In genomic region chr2:156344775-156345532, GRCm38 (mm10) we compare ENCODE assay signal across 8 mouse cellular contexts. TPM values are rescaled to one million over a fixed set of nuclear protein-coding genes. Genes with fewer than 3 reads are reported as not detected.
A peak's percentile ranks its signal among the peaks of the same experiment; 100 is the strongest.
DNase-seq lines count a peak whose midpoint lies in the region; ATAC-seq and TF ChIP-seq lines count a peak whose summit lies in the region.

No protein-coding gene starts in this region.

- WGBS in heart, adult 2 months, result 57% methylated on average over 12 of the region's 12 CpGs
- WGBS in heart, embryonic 12.5 days, result 48% methylated on average over 12 of the region's 12 CpGs
- WGBS in intestine, embryonic 15.5 days, result 55% methylated on average over 12 of the region's 12 CpGs

- no peaks in the 10 kb centered on the region for H3K4me1 ChIP-seq in heart, adult 2 months (ENCODE audit: control insufficient read depth, insufficient read depth, low read length)
- H3K4me1 ChIP-seq in heart, embryonic 12.5 days (replicated peaks), result peaks cover 11% of the 10 kb centered on the region
- no peaks in the 10 kb centered on the region for H3K4me1 ChIP-seq in intestine, embryonic 15.5 days (replicated peaks)

- no peaks in the 10 kb centered on the region for H3K79me2 ChIP-seq in heart, adult 2 months (replicated peaks; ENCODE audit: control insufficient read depth, insufficient read depth, low read length)

- H3K4me3 ChIP-seq in heart, adult 2 months, result no peak overlapping the region
- H3K4me3 ChIP-seq in heart, embryonic 12.5 days, result no peak overlapping the region
- no peak overlapping the region for H3K4me3 ChIP-seq in intestine, embryonic 15.5 days (replicated peaks)

- intact Hi-C loops in heart, adult 2 months (cut with DNase I), result loop anchor here (1.0 to 5.0 kb wide), 2 partner anchors 112 to 171 kb away; no protein-coding TSS in a partner anchor
- intact Hi-C loops in heart, postnatal 25 days (cut with DNase I), result loop anchor here (2.0 kb wide), 1 partner anchor 170 kb away; no protein-coding TSS in a partner anchor

- no peak for TF ChIP-seq EP300 in heart, adult 2 months (IDR thresholded peaks at IDR 0.05; ENCODE audit: insufficient read depth, low read depth, low read length)

- no peak overlapping the region for H3K9ac ChIP-seq in heart, adult 2 months (ENCODE audit: low read depth, low read length)
- no peak overlapping the region for H3K9ac ChIP-seq in heart, embryonic 12.5 days
- no peak overlapping the region for H3K9ac ChIP-seq in intestine, embryonic 15.5 days

- DNase-seq in heart, adult 2 months, result peak; percentile 13 to 35
- DNase-seq in heart, postnatal 25 days (ENCODE audit: low spot score), result no peak
- peak; percentile 34 for DNase-seq in A20 (ENCODE audit: low read depth, low spot score)
- DNase-seq in adrenal gland, postnatal 36 days, result peak; percentile 23 to 57
- peak; percentile 33 to 43 for DNase-seq in lung, postnatal 4 days
- DNase-seq in frontal cortex, postnatal 14 days (ENCODE audit: low spot score in 2 of 2), result no peak

- H3K36me3 ChIP-seq in heart, adult 2 months (ENCODE audit: control insufficient read depth, insufficient read depth, low read length), result no peaks in the 10 kb centered on the region
- no peaks in the 10 kb centered on the region for H3K36me3 ChIP-seq in heart, embryonic 12.5 days
- no peaks in the 10 kb centered on the region for H3K36me3 ChIP-seq in intestine, embryonic 15.5 days

- no peak overlapping the region for H3K27ac ChIP-seq in heart, adult 2 months
- no peak overlapping the region for H3K27ac ChIP-seq in heart, embryonic 12.5 days (ENCODE audit: poor library complexity, severe bottlenecking)
- no peak overlapping the region for H3K27ac ChIP-seq in intestine, embryonic 15.5 days

- no peak for TF ChIP-seq POLR2A in heart, adult 2 months (IDR thresholded peaks at IDR 0.05; ENCODE audit: insufficient read depth, low read depth, low read length)

- no peaks in the 10 kb centered on the region for H3K27me3 ChIP-seq in heart, adult 2 months (ENCODE audit: control insufficient read depth, insufficient read depth, low read length)
- no peaks in the 10 kb centered on the region for H3K27me3 ChIP-seq in heart, embryonic 12.5 days (replicated peaks)
- no peaks in the 10 kb centered on the region for H3K27me3 ChIP-seq in intestine, embryonic 15.5 days (replicated peaks)

- ATAC-seq in heart, embryonic 12.5 days (ENCODE audit: insufficient number of reproducible peaks, low FRiP score), result no peak
- ATAC-seq in intestine, embryonic 15.5 days, result no peak

- no peaks in the 10 kb centered on the region for H3K9me3 ChIP-seq in heart, embryonic 12.5 days (replicated peaks)
- no peaks in the 10 kb centered on the region for H3K9me3 ChIP-seq in intestine, embryonic 15.5 days

- peak; percentile 75 for TF ChIP-seq CTCF in heart, adult 2 months (IDR thresholded peaks at IDR 0.05)

- H3K4me2 ChIP-seq in heart, embryonic 12.5 days, result peak overlapping the region; percentile 38
- no peak overlapping the region for H3K4me2 ChIP-seq in intestine, embryonic 15.5 days (replicated peaks)

RNA-seq across cellular contexts. Expression of gene Scand1, which starts 32.5 kb away (rescaled TPM):
- total RNA-seq in heart, adult 2 months (2021), result 10 to 100 TPM; 78.9 to 85.9 TPM
- 18.9 and 46.2 TPM in 2 replicates for polyA plus RNA-seq in heart, adult 2 months (2012; rRNA removed)
- 10 to 100 TPM; 76.8 to 80.7 TPM for total RNA-seq in heart, postnatal 25 days (2021)
- total RNA-seq in adrenal gland, postnatal 36 days (2021), result 100 to 1,000 TPM; 101 to 132 TPM
- 77.2 and 79.9 TPM in 2 replicates for polyA plus RNA-seq in heart, embryonic 12.5 days (2016; fragmentation: Nextera tagmentation; extraction: Ambion mirVana)
- polyA plus RNA-seq in intestine, embryonic 15.5 days (2015; fragmentation: Nextera tagmentation; extraction: Ambion mirVana), result 62.8 and 75.2 TPM in 2 replicates

RNA-seq across cellular contexts. Expression of gene Cnbd2, which starts 32.9 kb away (rescaled TPM):
- 1 to 10 TPM in 1 of 2 experiments, under 1 TPM in 1; 0.89 to 1.0 TPM for total RNA-seq in heart, adult 2 months (2021)
- 0.92 and 0.94 TPM in 2 replicates for polyA plus RNA-seq in heart, adult 2 months (2012; rRNA removed)
- 1 to 10 TPM in 1 of 2 experiments, under 1 TPM in 1; 0.65 to 1.2 TPM for total RNA-seq in heart, postnatal 25 days (2021)
- total RNA-seq in adrenal gland, postnatal 36 days (2021), result 1 to 10 TPM; 2.2 to 2.7 TPM
- polyA plus RNA-seq in heart, embryonic 12.5 days (2016; fragmentation: Nextera tagmentation; extraction: Ambion mirVana), result 2.9 and 3.3 TPM in 2 replicates
- 4.4 and 5.0 TPM in 2 replicates for polyA plus RNA-seq in intestine, embryonic 15.5 days (2015; fragmentation: Nextera tagmentation; extraction: Ambion mirVana)

Comparison
In these comparisons a context has a peak if more than half of its experiments do, and no peak if none do; other contexts are left out.
1. DNase-seq: peak in heart, adult 2 months (2 of 2), A20 (single experiment), adrenal gland, postnatal 36 days (2 of 2) and lung, postnatal 4 days (2 of 2); none in heart, postnatal 25 days (single experiment) and frontal cortex, postnatal 14 days (0 of 2).